Mouse (Mus musculus) MEL (cell line): ENCODE results near the gene Dgat2. TPM values are rescaled to one million over a fixed set of nuclear protein-coding genes. Genes with fewer than 3 reads are reported as not detected.

Source experiments
- DNase-seq: peaks from one replicate; pipeline ENCODE4 v3.0.0; 2011; ENCODE audit warnings: low read depth, low spot score
- H3K27ac ChIP-seq: 2 replicates; pipeline ENCODE4 v1.5.1; 2012; ENCODE audit warnings: low read depth, mild to moderate bottlenecking, control low read depth, low read length, moderate library complexity; ENCODE audit not compliant: control insufficient read depth
- H3K27me3 ChIP-seq, 2 experiments: fragments of 150-350 bp in 1 of 2; sonication (generic) in 1 of 2; 2 replicates each; pipeline ENCODE4 v1.6.1; 2012; ENCODE audit warnings: low read length in 2 of 2, mild to moderate bottlenecking in 2 of 2, improper control_type of control experiment in 1 of 2, moderate library complexity in 1 of 2; ENCODE audit not compliant: insufficient read depth in 2 of 2, control insufficient read depth in 1 of 2
- H3K36me3 ChIP-seq, 2 experiments: 2 replicates each; pipeline ENCODE4 v1.6.1; 2012 to 2014; ENCODE audit warnings: low read length in 2 of 2, improper control_type of control experiment in 1 of 2, inconsistent platforms in 1 of 2, mild to moderate bottlenecking in 1 of 2; ENCODE audit not compliant: insufficient read depth in 2 of 2, control insufficient read depth in 1 of 2
- H3K4me1 ChIP-seq, 2 experiments: fragments of 150-350 bp in 1 of 2; sonication (generic) in 1 of 2; 2 replicates each; pipeline ENCODE4 v1.6.1; 2012; ENCODE audit warnings: low read length in 2 of 2, improper control_type of control experiment in 1 of 2, mild to moderate bottlenecking in 1 of 2; ENCODE audit not compliant: insufficient read depth in 2 of 2, control insufficient read depth in 1 of 2
- H3K4me3 ChIP-seq, 2 experiments: fragments of 150-350 bp in 1 of 2; sonication (generic) in 1 of 2; 2 replicates each; pipeline ENCODE4 v1.5.1; 2012; ENCODE audit warnings: low read depth in 2 of 2, low read length in 2 of 2, mild to moderate bottlenecking in 2 of 2, moderate library complexity in 2 of 2, control low read depth in 1 of 2, improper control_type of control experiment in 1 of 2; ENCODE audit not compliant: control insufficient read depth in 1 of 2, insufficient read depth in 1 of 2
- H3K79me2 ChIP-seq: 2 replicates; pipeline ENCODE4 v1.6.1; 2012; ENCODE audit warnings: mild to moderate bottlenecking, low read length, moderate library complexity; ENCODE audit not compliant: control insufficient read depth, poor library complexity, insufficient read depth
- H3K9ac ChIP-seq: 2 replicates; pipeline ENCODE4 v1.6.1; 2012; ENCODE audit warnings: low read depth, mild to moderate bottlenecking, control low read depth, low read length, moderate library complexity; ENCODE audit not compliant: control insufficient read depth, poor library complexity, severe bottlenecking
- H3K9me3 ChIP-seq: fragments of 150-350 bp; sonication (generic); replicated peaks from 2 replicates; pipeline ENCODE4 v1.6.1; 2012; ENCODE audit warnings: mild to moderate bottlenecking, low read length, improper control_type of control experiment, moderate library complexity; ENCODE audit not compliant: insufficient read depth
- BHLHE40 ChIP-seq: IDR thresholded peaks from 2 replicates; pipeline ENCODE4 v1.6.1; 2012; ENCODE audit warnings: low read depth, mild to moderate bottlenecking, inconsistent platforms, low read length, improper control_type of control experiment, borderline replicate concordance
- CHD1 ChIP-seq: IDR thresholded peaks from 2 replicates; pipeline ENCODE4 v1.6.1; 2012; ENCODE audit warnings: low read depth, mild to moderate bottlenecking, inconsistent platforms, low read length, improper control_type of control experiment
- E2F4 ChIP-seq: IDR thresholded peaks from 2 replicates; pipeline ENCODE4 v1.6.1; 2011; ENCODE audit warnings: low read depth, low read length, improper control_type of control experiment, borderline replicate concordance
- EP300 ChIP-seq, 2 experiments: IDR thresholded peaks; 2 replicates each; pipeline ENCODE4 v1.6.1; 2011; ENCODE audit warnings: improper control_type of control experiment in 2 of 2, low read length in 2 of 2, low read depth in 1 of 2, mild to moderate bottlenecking in 1 of 2
- HCFC1 ChIP-seq: IDR thresholded peaks from 2 replicates; pipeline ENCODE4 v1.6.1; 2012; ENCODE audit warnings: low read depth, mild to moderate bottlenecking, inconsistent platforms, low read length, improper control_type of control experiment, moderate library complexity
- MAX ChIP-seq: IDR thresholded peaks from 2 replicates; pipeline ENCODE4 v1.6.1; 2011; ENCODE audit warnings: low read length, improper control_type of control experiment
- MYB ChIP-seq: IDR thresholded peaks from 2 replicates; pipeline ENCODE4 v1.6.1; 2011; ENCODE audit warnings: mild to moderate bottlenecking, low read depth, low read length, improper control_type of control experiment
- MYC ChIP-seq: IDR thresholded peaks from 2 replicates; pipeline ENCODE4 v1.6.1; 2011; ENCODE audit warnings: low read depth, mild to moderate bottlenecking, low read length, improper control_type of control experiment, moderate library complexity
- NELFE ChIP-seq: IDR thresholded peaks from 2 replicates; pipeline ENCODE4 v1.6.1; 2011; ENCODE audit warnings: low read depth, low read length, improper control_type of control experiment
- NRF1 ChIP-seq: IDR thresholded peaks from 2 replicates; pipeline ENCODE4 v1.6.1; 2014; ENCODE audit warnings: low read depth, mild to moderate bottlenecking, inconsistent platforms, low read length, improper control_type of control experiment, moderate library complexity; ENCODE audit not compliant: poor library complexity, insufficient read depth, severe bottlenecking
- POLR2AphosphoS2 ChIP-seq: IDR thresholded peaks from 2 replicates; pipeline ENCODE4 v1.6.1; 2011; ENCODE audit warnings: low read length, improper control_type of control experiment
- RCOR1 ChIP-seq: IDR thresholded peaks from 2 replicates; pipeline ENCODE4 v1.6.1; 2012; ENCODE audit warnings: low read depth, mild to moderate bottlenecking, inconsistent platforms, low read length, improper control_type of control experiment
- SIN3A ChIP-seq: IDR thresholded peaks from 2 replicates; pipeline ENCODE4 v1.6.1; 2012; ENCODE audit warnings: low read length, improper control_type of control experiment, inconsistent platforms
- UBTF ChIP-seq: IDR thresholded peaks from 2 replicates; pipeline ENCODE4 v1.6.1; 2012; ENCODE audit warnings: low read depth, mild to moderate bottlenecking, inconsistent platforms, low read length, improper control_type of control experiment, moderate library complexity, borderline replicate concordance; ENCODE audit not compliant: insufficient read depth
- USF2 ChIP-seq, 2 experiments: IDR thresholded peaks; 2 replicates each; pipeline ENCODE4 v1.6.1; 2011 to 2012; ENCODE audit warnings: improper control_type of control experiment in 2 of 2, low read length in 2 of 2, borderline replicate concordance in 1 of 2, inconsistent platforms in 1 of 2, low read depth in 1 of 2, mild to moderate bottlenecking in 1 of 2; ENCODE audit not compliant: insufficient read depth in 1 of 2
- ZC3H11A ChIP-seq: IDR thresholded peaks from 2 replicates; pipeline ENCODE4 v1.6.1; 2012; ENCODE audit warnings: low read depth, mild to moderate bottlenecking, inconsistent platforms, low read length, improper control_type of control experiment
- ZKSCAN1 ChIP-seq: IDR thresholded peaks from 2 replicates; pipeline ENCODE4 v1.6.1; 2012; ENCODE audit warnings: low read depth, mild to moderate bottlenecking, inconsistent platforms, low read length, improper control_type of control experiment, moderate library complexity
- polyA plus RNA-seq, 2 experiments: library from polyadenylated mRNA; stranded (reverse) in 1 of 2; unstranded in 1 of 2; fragments of >175 nt in 1 of 2; fragments of >200 nt in 1 of 2; gene quantifications; 2 replicates each; pipeline versions ENCODE4 v1.2.1 to v1.2.4; 2012; ENCODE audit warnings: low replicate concordance in 2 of 2, low read depth in 1 of 2; ENCODE audit not compliant: insufficient read length in 2 of 2, insufficient read depth in 1 of 2, missing spikeins in 1 of 2
- total RNA-seq: library from RNA; depleted of rRNA; stranded (reverse); fragments of 300-350 nt; gene quantifications from 2 replicates; pipeline ENCODE4 v1.2.3, GENCODE M21; 2012

Gene Dgat2
- total and polyA plus RNA-seq, 3 experiments, result 4.1 to 7.7 TPM; not detected in 1

- Histone ChIP-seq H3K79me2 (no peaks in the 10 kb centered on the region; the same call in 1 of the 2 replicates), H3K4me1 (peaks cover 3 to 20% of the 10 kb centered on the region in 2 experiments), H3K4me3 (no peak overlapping the region), H3K9me3 (no peaks in the 10 kb centered on the region), H3K9ac (no peak overlapping the region), H3K36me3 (peaks cover 0 to 7% of the 10 kb centered on the region in 2 experiments; a peak in 2 of 4 replicates), H3K27me3 (peaks cover 1 to 2% of the 10 kb centered on the region in 2 experiments; a peak in 2 of 4 replicates), H3K27ac (no peak overlapping the region)
- TF ChIP-seq ZC3H11A, result no peak
- no peak for TF ChIP-seq BHLHE40
- no peak for TF ChIP-seq USF2 (IDR thresholded peaks at IDR 0.05; ENCODE audit: borderline replicate concordance in 1 of 2, insufficient read depth in 1 of 2, low read depth in 1 of 2, low read length in 2 of 2)
- no peak for TF ChIP-seq MYB
- TF ChIP-seq SIN3A, result no peak
- no peak for TF ChIP-seq E2F4
- no peak for TF ChIP-seq MAX
- TF ChIP-seq CHD1, result no peak
- no peak for TF ChIP-seq ZKSCAN1
- no peak for TF ChIP-seq NRF1
- no peak for DNase-seq
These were observed 2.9 kb upstream of the Dgat2 start for GRCm38 (mm10) chr7:99185405-99185804.

- peaks cover 8 to 30% of the 10 kb centered on the region in 2 experiments for H3K4me1 ChIP-seq
- peak overlapping the region; percentile 2 to 44; a peak in 3 of 4 replicates for H3K4me3 ChIP-seq
- H3K27ac ChIP-seq, result no peak overlapping the region
- no peaks in the 10 kb centered on the region for H3K9me3 ChIP-seq
- peaks cover 1 to 2% of the 10 kb centered on the region in 2 experiments; a peak in 2 of 4 replicates for H3K27me3 ChIP-seq
- H3K9ac ChIP-seq, result peak overlapping the region; percentile 16
- DNase-seq, result peak; percentile 51
- TF ChIP-seq HCFC1, result no peak
- peak; percentile 20; the same call in 1 of the 2 replicates for TF ChIP-seq RCOR1
- no peak for TF ChIP-seq NELFE
- TF ChIP-seq BHLHE40, result 0 out of 2 replicates have a peak, but pooled peaks have one; percentile 10
- no peak for TF ChIP-seq POLR2AphosphoS2
- no peak for TF ChIP-seq UBTF
- no peak for TF ChIP-seq MYC
- 0 out of 4 replicates have a peak, but pooled peaks of 1 of the 2 experiments have one; percentile 8 for TF ChIP-seq EP300 (IDR thresholded peaks at IDR 0.05; ENCODE audit: low read depth in 1 of 2, low read length in 2 of 2)
- peaks cover 0 to 14% of the 10 kb centered on the region in 2 experiments; a peak in 2 of 4 replicates for H3K36me3 ChIP-seq
- H3K79me2 ChIP-seq, result no peaks in the 10 kb centered on the region; the same call in 1 of the 2 replicates
These were observed 1.2 kb upstream of the Dgat2 start for GRCm38 (mm10) chr7:99183751-99184150.
